Mouse (Mus musculus): ENCODE measurements around the gene Adora2a. TPM values are rescaled to one million over a fixed set of nuclear protein-coding genes. Genes with fewer than 3 reads are reported as not detected.

Adora2a gene
- polyA plus RNA-seq, 1 experiment from 2014 or later, result 3.1 TPM

DNA sequence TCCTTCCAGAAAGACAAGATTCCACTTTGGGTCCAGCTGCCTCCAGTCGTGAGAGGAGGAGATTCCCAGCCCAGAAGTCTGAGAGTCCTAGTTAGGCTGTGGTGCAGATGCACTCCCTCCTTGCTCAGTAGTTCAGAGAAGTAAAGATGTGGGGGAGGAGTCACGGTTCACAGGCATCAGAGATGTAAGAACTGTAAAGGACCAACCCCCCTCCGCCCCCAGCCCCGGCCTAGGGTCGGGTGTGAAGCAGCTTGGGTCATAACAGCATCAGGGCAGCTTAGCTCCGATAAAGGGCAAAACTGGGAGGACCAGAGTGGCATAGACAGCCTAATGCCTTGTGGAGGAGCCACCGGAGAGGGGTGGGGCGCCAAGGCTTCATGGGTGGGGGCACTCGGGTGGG is 205 bp upstream of the Adora2a start:
- H3K27me3 ChIP-seq, result peaks cover 51% of the 10 kb centered on the region
- H3K27ac ChIP-seq, result no peak overlapping the region
- H3K36me3 ChIP-seq, result peaks cover 18% of the 10 kb centered on the region
- H3K4me3 ChIP-seq, result peak overlapping the region; percentile 42
- H3K9ac ChIP-seq, result no peak overlapping the region; the same call in 1 of the 2 replicates
- peak; percentile 59 for ATAC-seq (ENCODE audit: low FRiP score)
- H3K9me3 ChIP-seq, result no peaks in the 10 kb centered on the region
- H3K4me1 ChIP-seq (replicated peaks), result peaks cover 16% of the 10 kb centered on the region
- H3K4me2 ChIP-seq, result peak overlapping the region; percentile 55
- WGBS, result 10% methylated on average over 9 of the region's 9 CpGs

DNA sequence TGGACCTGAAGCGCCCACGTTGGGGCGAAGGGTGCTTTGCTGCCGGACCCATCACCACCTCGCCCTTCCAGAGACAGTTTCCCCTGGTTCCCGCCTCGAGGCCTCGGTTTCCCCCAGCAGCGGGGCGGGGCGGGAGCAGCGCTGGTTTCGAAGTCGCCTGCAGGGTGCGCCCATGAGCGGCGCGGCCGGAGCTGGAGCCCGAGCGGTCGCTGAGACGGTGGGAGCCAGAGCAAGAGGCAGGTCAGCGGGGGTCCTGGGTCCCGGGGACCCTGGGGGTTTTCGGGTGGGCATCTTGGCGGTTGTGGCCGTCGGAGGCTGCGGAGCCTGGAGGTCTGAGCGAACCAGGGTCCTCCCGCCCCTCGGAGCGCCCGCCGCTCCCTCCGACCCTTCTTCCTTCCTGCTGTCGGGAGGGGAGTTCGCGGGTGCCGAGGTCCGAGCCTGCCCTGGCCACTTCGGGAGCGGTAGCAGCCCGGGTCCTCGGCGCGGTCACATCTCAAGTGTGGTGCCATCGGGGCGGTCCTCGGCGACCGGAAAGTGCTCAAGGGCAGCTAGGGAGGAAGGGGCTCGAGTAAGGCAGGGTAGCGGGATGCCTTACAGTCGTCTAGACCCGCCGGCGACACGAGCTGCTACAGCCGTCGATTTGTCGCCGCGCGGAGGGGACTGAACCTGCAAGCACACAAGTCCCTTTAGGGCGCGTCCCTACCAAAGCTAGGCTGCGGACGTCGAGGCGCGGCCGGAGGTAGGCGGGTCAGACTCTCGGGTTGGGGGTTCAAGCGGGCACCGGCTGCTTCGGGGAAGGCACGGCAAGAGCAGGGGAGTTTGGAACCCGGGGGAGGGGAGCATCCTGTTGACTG is 458 bp downstream of the Adora2a start:
- peaks cover 11% of the 10 kb centered on the region for H3K36me3 ChIP-seq
- H3K4me2 ChIP-seq, result peak overlapping the region; percentile 55
- H3K4me3 ChIP-seq, result peak overlapping the region; percentile 42
- peak; percentile 62 for ATAC-seq (ENCODE audit: low FRiP score)
- H3K4me1 ChIP-seq (replicated peaks), result peaks cover 16% of the 10 kb centered on the region
- no peaks in the 10 kb centered on the region for H3K9me3 ChIP-seq
- peaks cover 51% of the 10 kb centered on the region for H3K27me3 ChIP-seq
- under 1% methylated on average over 80 of the region's 81 CpGs for WGBS
- peak overlapping the region; percentile 58 for H3K9ac ChIP-seq
- H3K27ac ChIP-seq, result peak overlapping the region; percentile 55; the same call in 1 of the 2 replicates

DNA sequence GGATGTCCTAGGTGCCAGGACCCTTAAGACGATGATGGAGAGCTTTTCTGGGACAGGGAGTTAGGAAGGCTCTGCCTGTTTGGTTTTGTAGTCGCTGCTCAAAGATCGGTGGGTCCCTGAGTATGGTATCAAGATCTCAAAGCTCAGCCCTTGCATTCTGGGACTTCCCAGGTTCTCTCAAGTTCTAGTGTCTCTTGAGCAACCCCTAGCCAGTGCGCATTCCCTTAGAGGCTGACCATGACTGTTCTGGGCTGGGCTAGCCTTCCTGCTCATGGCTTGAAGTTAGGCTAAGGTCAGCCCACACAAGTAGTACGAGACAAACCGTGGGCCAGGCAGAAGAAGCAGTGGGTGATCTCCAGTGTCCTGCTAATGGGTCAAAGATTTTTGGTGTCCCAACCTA is 1.5 kb downstream of the Adora2a start:
- ATAC-seq (ENCODE audit: low FRiP score), result no peak
- H3K4me3 ChIP-seq, result peak overlapping the region; percentile 42; the same call in 1 of the 2 replicates
- peaks cover 22% of the 10 kb centered on the region for H3K4me1 ChIP-seq (replicated peaks)
- peaks cover under 1% of the 10 kb centered on the region for H3K36me3 ChIP-seq
- 84% methylated on average over 6 of the region's 6 CpGs for WGBS
- 0 out of 2 replicates have a peak overlapping the region, but pooled peaks have one; percentile 55 for H3K4me2 ChIP-seq
- H3K27me3 ChIP-seq, result peaks cover 51% of the 10 kb centered on the region
- H3K9me3 ChIP-seq, result no peaks in the 10 kb centered on the region
- H3K9ac ChIP-seq, result no peak overlapping the region
- H3K27ac ChIP-seq, result no peak overlapping the region

DNA sequence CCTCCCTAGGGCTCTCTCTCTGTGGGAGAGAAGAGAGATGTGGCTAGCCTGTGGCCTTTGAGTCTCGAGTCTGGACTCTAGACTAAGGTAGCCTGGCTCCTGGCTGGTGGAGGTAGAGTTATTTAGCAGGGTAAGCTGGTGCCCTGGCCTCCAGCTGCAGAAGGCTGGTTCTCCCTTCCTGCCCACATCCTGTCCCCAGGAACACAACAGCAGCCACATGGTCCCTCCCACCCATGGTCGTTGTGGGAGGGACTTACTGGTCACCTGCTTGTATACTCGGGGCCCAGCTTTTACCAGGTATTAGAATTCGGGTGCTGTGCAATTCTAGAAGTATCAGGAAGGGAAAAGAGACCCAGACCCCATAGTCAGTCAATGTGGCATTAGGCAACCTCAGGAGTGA is 3.6 kb downstream of the Adora2a start:
- H3K27me3 ChIP-seq, result peaks cover 51% of the 10 kb centered on the region
- no peak overlapping the region for H3K4me2 ChIP-seq
- no peaks in the 10 kb centered on the region for H3K9me3 ChIP-seq
- WGBS, result 60% methylated on average over 4 of the region's 4 CpGs
- no peak overlapping the region for H3K9ac ChIP-seq
- H3K27ac ChIP-seq, result no peak overlapping the region
- no peak for ATAC-seq (ENCODE audit: low FRiP score)
- peaks cover 22% of the 10 kb centered on the region for H3K4me1 ChIP-seq (replicated peaks)
- H3K36me3 ChIP-seq, result no peaks in the 10 kb centered on the region
- no peak overlapping the region for H3K4me3 ChIP-seq

DNA sequence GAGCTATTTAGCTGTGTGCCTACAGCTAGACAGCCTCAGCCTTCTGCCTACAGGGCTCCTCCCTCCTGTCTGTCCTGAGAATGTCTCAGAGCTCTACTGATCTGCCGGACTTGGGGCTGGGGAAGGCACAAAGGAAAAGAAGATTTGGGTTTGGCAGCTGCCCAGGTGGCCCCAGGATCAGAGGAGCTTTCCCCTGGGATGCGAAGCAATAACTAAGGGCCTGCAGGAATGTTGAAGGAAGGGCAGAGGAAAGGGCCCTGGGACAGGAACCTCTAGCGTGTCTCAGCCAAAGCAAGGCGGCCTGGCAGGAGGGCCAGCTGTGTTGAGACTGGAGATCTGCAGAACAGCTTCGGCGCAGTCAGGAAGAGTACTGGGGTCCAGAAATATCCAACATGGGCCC is 6.3 kb downstream of the Adora2a start:
- H3K9me3 ChIP-seq, result no peaks in the 10 kb centered on the region
- no peak overlapping the region for H3K9ac ChIP-seq
- H3K4me3 ChIP-seq, result no peak overlapping the region
- no peak overlapping the region for H3K4me2 ChIP-seq
- H3K27me3 ChIP-seq, result peaks cover 26% of the 10 kb centered on the region
- ATAC-seq (ENCODE audit: low FRiP score), result no peak
- peaks cover 6% of the 10 kb centered on the region; the same call in 1 of the 2 replicates for H3K4me1 ChIP-seq (replicated peaks)
- H3K36me3 ChIP-seq, result no peaks in the 10 kb centered on the region
- no peak overlapping the region for H3K27ac ChIP-seq
- 64% methylated on average over 6 of the region's 6 CpGs for WGBS

DNA sequence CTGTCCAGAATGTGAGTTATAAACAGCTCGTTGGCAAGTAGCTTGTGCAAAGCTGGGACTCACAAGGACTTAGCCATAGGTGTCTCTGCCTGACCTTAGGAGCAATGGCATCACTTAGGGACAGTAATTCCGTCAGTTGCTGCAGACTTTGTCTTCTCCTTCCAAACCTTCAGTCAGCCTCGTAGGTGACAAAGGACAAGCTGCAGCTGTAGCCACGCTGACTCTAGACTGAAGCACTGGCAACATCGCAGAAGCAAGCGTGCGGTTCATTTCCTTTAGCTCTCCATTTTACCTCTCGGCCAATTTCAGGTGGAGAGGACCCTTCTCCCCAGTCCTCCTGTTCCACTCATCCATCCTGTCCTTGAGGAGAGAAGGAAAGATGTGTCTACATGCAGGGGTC is 7.3 kb downstream of the Adora2a start:
- H3K4me1 ChIP-seq (replicated peaks), result peaks cover 6% of the 10 kb centered on the region; the same call in 1 of the 2 replicates
- no peak for ATAC-seq (ENCODE audit: low FRiP score)
- H3K4me2 ChIP-seq, result no peak overlapping the region
- no peak overlapping the region for H3K4me3 ChIP-seq
- peaks cover 16% of the 10 kb centered on the region for H3K27me3 ChIP-seq
- no peak overlapping the region for H3K27ac ChIP-seq
- H3K36me3 ChIP-seq, result no peaks in the 10 kb centered on the region
- H3K9me3 ChIP-seq, result no peaks in the 10 kb centered on the region
- H3K9ac ChIP-seq, result no peak overlapping the region
- WGBS, result 91% methylated on average over 8 of the region's 8 CpGs

DNA sequence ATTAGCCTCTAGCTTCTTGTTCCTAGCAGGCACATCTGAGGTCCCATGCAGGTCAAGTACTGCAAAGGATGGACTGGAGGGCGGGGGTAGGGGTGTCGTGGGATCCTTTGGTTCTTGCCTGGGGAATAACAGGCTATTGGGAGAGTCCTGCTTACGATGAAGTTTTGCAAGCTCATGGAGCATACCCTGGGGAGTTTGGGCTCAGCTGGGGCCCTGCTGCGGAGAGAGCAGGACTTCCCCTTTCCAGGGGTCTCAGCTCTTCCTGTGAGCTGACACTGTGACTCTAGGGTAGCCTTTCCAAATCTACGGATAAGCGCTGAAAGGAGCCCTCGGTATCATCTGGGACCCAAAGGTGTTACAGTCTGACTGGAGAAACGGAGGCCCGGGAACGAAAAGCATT is 7.7 kb downstream of the Adora2a start:
- no peak for ATAC-seq (ENCODE audit: low FRiP score)
- H3K4me1 ChIP-seq (replicated peaks), result peaks cover 6% of the 10 kb centered on the region; the same call in 1 of the 2 replicates
- no peak overlapping the region for H3K4me3 ChIP-seq
- WGBS, result 74% methylated on average over 10 of the region's 10 CpGs
- no peaks in the 10 kb centered on the region for H3K36me3 ChIP-seq
- no peak overlapping the region for H3K4me2 ChIP-seq
- no peak overlapping the region for H3K9ac ChIP-seq
- no peaks in the 10 kb centered on the region for H3K9me3 ChIP-seq
- H3K27ac ChIP-seq, result no peak overlapping the region
- H3K27me3 ChIP-seq, result peaks cover 12% of the 10 kb centered on the region; the same call in 1 of the 2 replicates

DNA sequence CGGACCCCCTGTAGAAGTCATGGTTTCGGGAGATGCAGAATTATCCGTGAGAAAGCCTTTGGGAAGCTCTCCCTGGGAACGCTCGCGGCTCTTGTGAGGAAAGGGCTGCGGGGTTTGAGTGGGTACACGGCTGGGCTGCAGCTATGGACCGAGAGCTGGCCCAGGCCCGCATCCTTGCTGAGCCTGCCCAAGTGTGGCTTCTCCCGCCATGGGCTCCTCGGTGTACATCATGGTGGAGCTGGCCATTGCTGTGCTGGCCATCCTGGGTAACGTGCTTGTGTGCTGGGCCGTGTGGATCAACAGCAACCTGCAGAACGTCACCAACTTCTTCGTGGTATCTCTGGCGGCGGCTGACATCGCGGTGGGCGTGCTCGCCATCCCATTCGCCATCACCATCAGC is 9.1 kb downstream of the Adora2a start:
- Histone ChIP-seq H3K9me3 (no peaks in the 10 kb centered on the region), H3K27me3 (no peaks in the 10 kb centered on the region), H3K27ac (no peak overlapping the region), H3K9ac (no peak overlapping the region), H3K4me2 (no peak overlapping the region), H3K4me1 (replicated peaks) (peaks cover 6% of the 10 kb centered on the region; the same call in 1 of the 2 replicates), H3K36me3 (no peaks in the 10 kb centered on the region), H3K4me3 (no peak overlapping the region)
- ATAC-seq (ENCODE audit: low FRiP score), result no peak
- 95% methylated on average over 23 of the region's 23 CpGs for WGBS

DNA sequence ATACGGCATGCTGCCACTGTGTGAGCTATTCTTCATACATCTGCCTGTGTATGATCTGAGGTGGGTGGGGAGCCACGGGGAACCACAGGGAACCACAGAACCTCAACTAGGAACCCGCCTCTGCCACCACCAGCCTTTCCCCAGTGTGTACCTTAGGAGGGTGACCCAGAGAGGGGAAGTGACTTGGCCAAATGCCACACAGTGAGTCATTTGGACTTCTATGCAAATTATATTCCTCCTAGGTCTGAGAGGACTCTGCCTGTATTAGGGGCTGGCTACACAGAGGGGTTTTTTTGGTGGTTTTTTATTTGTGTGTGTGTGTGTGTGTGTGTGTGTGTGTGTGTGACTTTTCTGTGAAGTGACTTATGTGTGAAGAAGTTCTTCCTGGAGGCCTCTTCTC is 9.9 kb downstream of the Adora2a start:
- no peak overlapping the region for H3K4me2 ChIP-seq
- H3K36me3 ChIP-seq, result no peaks in the 10 kb centered on the region
- H3K4me3 ChIP-seq, result no peak overlapping the region
- H3K9me3 ChIP-seq, result no peaks in the 10 kb centered on the region
- H3K27me3 ChIP-seq, result no peaks in the 10 kb centered on the region
- 0 out of 2 replicates have a peak, but pooled peaks have one; percentile 32 for ATAC-seq (ENCODE audit: low FRiP score)
- H3K27ac ChIP-seq, result no peak overlapping the region
- WGBS, result 90% methylated on average over 3 of the region's 3 CpGs
- H3K4me1 ChIP-seq (replicated peaks), result peaks cover 6% of the 10 kb centered on the region; the same call in 1 of the 2 replicates
- H3K9ac ChIP-seq, result no peak overlapping the region

DNA sequence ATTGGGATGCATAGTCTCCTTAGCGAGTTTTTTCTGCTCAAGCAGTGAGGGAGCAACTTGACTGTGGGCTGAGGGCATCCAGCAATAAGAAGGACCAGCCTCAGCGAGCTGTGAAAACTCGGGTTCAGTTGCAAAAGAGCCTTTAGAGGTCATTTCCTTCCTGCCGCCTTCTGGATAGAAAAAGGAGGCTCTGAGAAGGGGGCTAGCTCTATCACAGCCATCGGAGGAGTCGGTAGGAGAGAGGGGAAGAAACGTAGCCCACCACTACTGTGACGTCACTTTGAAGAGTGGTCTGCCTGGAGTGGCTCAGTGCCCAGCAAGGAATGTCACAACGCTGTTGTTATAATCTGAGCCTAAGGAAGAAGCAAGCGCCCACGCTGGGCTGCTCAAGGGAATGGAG is 10.4 kb downstream of the Adora2a start:
- Histone ChIP-seq H3K9me3 (no peaks in the 10 kb centered on the region), H3K4me2 (no peak overlapping the region), H3K9ac (no peak overlapping the region), H3K4me3 (no peak overlapping the region), H3K4me1 (replicated peaks) (peaks cover 6% of the 10 kb centered on the region; the same call in 1 of the 2 replicates), H3K36me3 (no peaks in the 10 kb centered on the region), H3K27me3 (no peaks in the 10 kb centered on the region), H3K27ac (no peak overlapping the region)
- 79% methylated on average over 11 of the region's 11 CpGs for WGBS
- ATAC-seq (ENCODE audit: low FRiP score), result no peak

DNA sequence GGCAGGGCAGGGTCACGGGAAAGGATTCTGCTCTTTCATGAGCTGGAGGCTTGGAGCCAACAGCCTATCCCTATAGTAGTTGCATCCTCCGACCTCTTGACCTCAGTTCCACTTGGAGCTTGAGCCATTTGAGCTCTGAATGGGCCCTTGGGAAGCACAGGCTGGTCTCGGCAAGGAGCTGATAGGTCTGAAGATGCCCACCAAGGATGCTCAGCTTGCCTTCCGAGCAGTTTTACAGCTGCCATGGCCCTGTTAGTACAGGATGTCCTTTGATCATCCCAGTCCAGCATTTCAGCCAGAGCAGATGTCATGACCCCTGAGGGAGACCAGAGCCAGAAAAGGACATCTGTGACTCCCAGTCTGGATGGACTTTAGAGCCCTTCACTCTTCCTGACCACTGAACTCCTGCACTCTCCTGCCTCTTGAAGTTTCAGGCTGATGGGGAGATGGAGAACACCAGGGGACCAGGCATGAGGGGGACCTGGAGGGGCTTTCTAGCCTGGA is 11.6 kb downstream of the Adora2a start:
- Histone ChIP-seq H3K4me1 (replicated peaks) (no peaks in the 10 kb centered on the region), H3K36me3 (no peaks in the 10 kb centered on the region), H3K27me3 (no peaks in the 10 kb centered on the region), H3K4me2 (no peak overlapping the region), H3K27ac (no peak overlapping the region), H3K4me3 (no peak overlapping the region), H3K9ac (no peak overlapping the region), H3K9me3 (no peaks in the 10 kb centered on the region)
- 39% methylated on average over 4 of the region's 4 CpGs for WGBS
- ATAC-seq (ENCODE audit: low FRiP score), result no peak

DNA sequence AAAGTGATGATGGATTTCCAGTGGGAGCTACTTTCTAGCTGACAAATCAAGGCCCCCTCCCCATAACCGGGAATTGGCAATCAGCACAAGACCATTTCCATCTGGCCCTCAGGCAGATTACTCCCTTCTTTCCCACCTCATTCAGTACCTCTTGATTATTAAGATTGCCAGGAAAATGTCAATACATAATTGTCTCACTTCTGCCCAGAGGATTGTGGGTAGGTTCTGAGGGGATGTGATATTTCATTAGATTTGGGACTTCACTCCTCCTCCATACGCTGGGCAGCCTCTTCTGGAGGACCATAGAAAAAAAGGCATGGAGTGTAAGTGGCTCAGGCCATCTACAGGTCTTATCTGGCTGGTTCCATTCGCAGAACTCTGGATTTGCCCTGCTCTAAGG is 15.6 kb downstream of the Adora2a start:
- 0 out of 2 replicates have a peak, but pooled peaks cover 6% of the 10 kb centered on the region for H3K4me1 ChIP-seq (replicated peaks)
- no peaks in the 10 kb centered on the region for H3K36me3 ChIP-seq
- H3K4me2 ChIP-seq, result no peak overlapping the region
- WGBS, result 85% methylated on average over 3 of the region's 3 CpGs
- H3K27ac ChIP-seq, result no peak overlapping the region
- no peaks in the 10 kb centered on the region for H3K9me3 ChIP-seq
- ATAC-seq (ENCODE audit: low FRiP score), result no peak
- no peaks in the 10 kb centered on the region for H3K27me3 ChIP-seq
- no peak overlapping the region for H3K9ac ChIP-seq
- no peak overlapping the region for H3K4me3 ChIP-seq
